Mouse (Mus musculus): ENCODE measurements around the gene Rhobtb3. TPM values are rescaled to one million over a fixed set of nuclear protein-coding genes. Genes with fewer than 3 reads are reported as not detected.
"Not testable (repeated sequence)": the region's sequence is repeated elsewhere in the genome, so short reads cannot be mapped to it uniquely, and the experiment has no call there.

The Rhobtb3 gene
- polyA plus RNA-seq, 1 experiment from 2014 or later, result 64.4 TPM

DNA sequence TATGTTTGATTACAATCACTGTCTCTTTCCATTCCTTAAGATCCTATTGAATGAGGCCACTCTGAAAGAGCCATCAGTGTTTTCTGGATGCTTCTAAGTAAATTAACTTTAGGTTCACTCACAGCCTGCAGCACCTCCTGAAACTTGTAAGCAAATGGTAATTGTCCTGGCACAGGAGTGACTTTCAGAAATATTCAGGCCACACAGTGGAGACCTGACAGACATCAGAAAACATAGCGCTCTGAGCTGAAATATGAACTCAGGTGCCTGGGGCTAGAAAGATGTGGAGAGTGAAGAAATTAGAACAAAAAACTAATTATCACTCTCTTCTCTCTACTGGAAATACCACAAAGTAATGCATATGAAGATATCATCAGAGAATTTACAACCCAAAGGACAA is 10.4 kb downstream of the Rhobtb3 start:
- no peak for DNase-seq (ENCODE audit: low spot score)
- Histone ChIP-seq H3K27me3 (ENCODE audit: control insufficient read depth, insufficient read depth, low read length) (no peaks in the 10 kb centered on the region), H3K4me2 (ENCODE audit: low read depth, low read length, severe bottlenecking) (no peak overlapping the region), H3K36me3 (ENCODE audit: control insufficient read depth, insufficient read depth, low read length) (peaks cover 9% of the 10 kb centered on the region; the same call in 1 of the 2 replicates), H3K9ac (ENCODE audit: low read length) (no peak overlapping the region), H3K4me3 (ENCODE audit: low read depth, low read length) (no peak overlapping the region), H3K4me1 (replicated peaks; ENCODE audit: control insufficient read depth, insufficient read depth, low read length) (no peaks in the 10 kb centered on the region; the same call in 1 of the 2 replicates), H3K27ac (ENCODE audit: low read depth, low read length) (no peak overlapping the region), H3K9me3 (ENCODE audit: control insufficient read depth, low read length) (no peaks in the 10 kb centered on the region)
- no peak for ATAC-seq (replicated peaks; ENCODE audit: low FRiP score)
- WGBS, result 78% methylated on average over 1 of the region's 1 CpGs

DNA sequence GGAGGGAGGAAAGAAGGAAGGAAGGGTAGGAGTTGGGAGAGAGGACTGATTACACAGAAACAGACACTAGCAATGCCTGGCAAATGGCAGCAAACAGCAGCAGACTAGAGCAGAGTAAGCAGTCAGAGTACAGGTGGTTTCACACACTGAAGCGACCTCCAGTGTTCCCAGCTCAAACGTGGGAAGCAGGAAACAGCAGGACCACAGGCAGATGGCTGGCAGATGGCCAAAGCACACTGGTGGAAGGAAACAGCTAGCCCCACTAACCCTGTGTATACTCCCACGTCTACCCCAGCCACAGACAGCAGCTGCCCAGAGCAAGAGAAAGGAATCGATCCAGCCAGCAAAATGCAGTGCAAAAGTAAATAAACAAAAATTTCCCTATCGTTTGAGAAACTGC is 12.7 kb downstream of the Rhobtb3 start:
- ATAC-seq (replicated peaks; ENCODE audit: low FRiP score) (peak; percentile 85), DNase-seq (ENCODE audit: low spot score) (peak; percentile 66)
- Histone ChIP-seq H3K9me3 (ENCODE audit: control insufficient read depth, low read length) (no peaks in the 10 kb centered on the region), H3K4me1 (replicated peaks; ENCODE audit: control insufficient read depth, insufficient read depth, low read length) (no peaks in the 10 kb centered on the region; the same call in 1 of the 2 replicates), H3K27me3 (ENCODE audit: control insufficient read depth, insufficient read depth, low read length) (no peaks in the 10 kb centered on the region), H3K4me2 (ENCODE audit: low read depth, low read length, severe bottlenecking) (no peak overlapping the region), H3K36me3 (ENCODE audit: control insufficient read depth, insufficient read depth, low read length) (no peaks in the 10 kb centered on the region), H3K27ac (ENCODE audit: low read depth, low read length) (no peak overlapping the region), H3K9ac (ENCODE audit: low read length) (peak overlapping the region; percentile 32; the same call in 1 of the 2 replicates), H3K4me3 (ENCODE audit: low read depth, low read length) (no peak overlapping the region)
- WGBS, result 55% methylated on average over 5 of the region's 5 CpGs

DNA sequence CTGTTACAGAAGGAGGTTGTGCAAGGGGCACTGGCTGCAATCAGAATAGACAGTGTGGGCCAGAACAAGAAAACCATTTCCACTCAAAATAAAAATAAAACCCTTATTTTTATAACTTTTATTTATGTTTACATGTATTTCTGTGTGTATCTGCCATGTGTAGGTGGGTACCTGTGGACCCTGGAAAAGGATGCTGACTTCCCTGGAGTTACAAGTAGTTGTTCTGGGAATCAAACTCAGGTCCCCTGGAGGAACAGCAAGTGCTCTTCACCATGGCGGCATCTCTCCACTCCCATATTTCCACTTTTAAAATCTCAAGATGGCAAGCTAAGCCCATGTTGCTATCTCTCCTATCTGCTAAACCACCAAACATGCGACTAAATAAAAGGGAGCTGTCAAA is 13.1 kb downstream of the Rhobtb3 start:
- no peak for ATAC-seq (replicated peaks; ENCODE audit: low FRiP score)
- H3K9me3 ChIP-seq (ENCODE audit: control insufficient read depth, low read length), result no peaks in the 10 kb centered on the region
- WGBS, result 82% methylated on average over 2 of the region's 2 CpGs
- H3K4me3 ChIP-seq (ENCODE audit: low read depth, low read length), result no peak overlapping the region
- no peak overlapping the region for H3K9ac ChIP-seq (ENCODE audit: low read length)
- no peaks in the 10 kb centered on the region; the same call in 1 of the 2 replicates for H3K4me1 ChIP-seq (replicated peaks; ENCODE audit: control insufficient read depth, insufficient read depth, low read length)
- H3K27ac ChIP-seq (ENCODE audit: low read depth, low read length), result no peak overlapping the region
- DNase-seq (ENCODE audit: low spot score), result no peak
- no peak overlapping the region for H3K4me2 ChIP-seq (ENCODE audit: low read depth, low read length, severe bottlenecking)
- H3K27me3 ChIP-seq (ENCODE audit: control insufficient read depth, insufficient read depth, low read length), result no peaks in the 10 kb centered on the region
- no peaks in the 10 kb centered on the region for H3K36me3 ChIP-seq (ENCODE audit: control insufficient read depth, insufficient read depth, low read length)

DNA sequence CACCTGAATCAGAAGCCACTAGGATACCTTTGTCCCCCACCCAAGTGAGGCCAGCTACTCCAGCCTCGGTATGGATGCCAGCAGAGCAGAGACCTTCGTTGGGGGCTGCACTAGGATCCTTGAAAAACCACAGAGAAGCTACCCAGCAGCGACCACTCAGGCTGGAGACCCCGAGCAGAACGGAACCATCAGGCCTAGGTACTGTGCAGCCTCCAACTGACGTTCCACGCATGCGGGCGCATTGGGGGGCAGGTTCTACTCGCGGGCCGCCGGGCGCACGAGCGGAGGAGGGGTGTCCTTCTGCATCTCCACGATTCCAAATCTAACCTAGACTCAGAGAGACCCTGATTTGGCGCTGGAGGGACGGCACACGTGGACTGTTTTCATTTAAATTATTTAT is 13.7 kb downstream of the Rhobtb3 start:
- no peak overlapping the region for H3K4me2 ChIP-seq (ENCODE audit: low read depth, low read length, severe bottlenecking)
- H3K36me3 ChIP-seq (ENCODE audit: control insufficient read depth, insufficient read depth, low read length), result no peaks in the 10 kb centered on the region
- H3K4me3 ChIP-seq (ENCODE audit: low read depth, low read length), result no peak overlapping the region
- no peak overlapping the region for H3K9ac ChIP-seq (ENCODE audit: low read length)
- H3K27me3 ChIP-seq (ENCODE audit: control insufficient read depth, insufficient read depth, low read length), result no peaks in the 10 kb centered on the region
- no peaks in the 10 kb centered on the region; the same call in 1 of the 2 replicates for H3K4me1 ChIP-seq (replicated peaks; ENCODE audit: control insufficient read depth, insufficient read depth, low read length)
- no peak overlapping the region for H3K27ac ChIP-seq (ENCODE audit: low read depth, low read length)
- whole genome bisulfite sequencing, result 91% methylated on average over 20 of the region's 20 CpGs
- no peak for DNase-seq (ENCODE audit: low spot score)
- no peak for ATAC-seq (replicated peaks; ENCODE audit: low FRiP score)
- no peaks in the 10 kb centered on the region for H3K9me3 ChIP-seq (ENCODE audit: control insufficient read depth, low read length)

DNA sequence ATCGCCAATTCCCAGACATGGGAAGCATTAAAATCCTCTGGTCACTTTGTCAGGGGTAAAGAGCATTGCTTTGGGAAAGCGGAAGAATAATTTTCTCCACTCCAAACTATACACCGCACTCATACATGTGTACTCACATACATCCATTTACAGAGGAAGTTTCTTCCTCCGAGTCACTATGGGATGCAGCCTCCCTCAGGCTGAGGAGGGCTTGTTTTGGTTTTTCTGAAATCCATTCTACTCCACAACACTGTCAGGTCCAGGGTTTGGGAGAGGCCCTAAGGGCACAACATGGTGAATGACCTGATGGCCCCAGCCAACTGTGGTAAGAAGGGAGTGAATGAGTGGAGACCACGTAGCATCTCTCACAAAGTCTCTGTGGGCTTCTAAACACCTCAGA is 14.7 kb downstream of the Rhobtb3 start:
- ATAC-seq (replicated peaks; ENCODE audit: low FRiP score), result not testable (repeated sequence)

DNA sequence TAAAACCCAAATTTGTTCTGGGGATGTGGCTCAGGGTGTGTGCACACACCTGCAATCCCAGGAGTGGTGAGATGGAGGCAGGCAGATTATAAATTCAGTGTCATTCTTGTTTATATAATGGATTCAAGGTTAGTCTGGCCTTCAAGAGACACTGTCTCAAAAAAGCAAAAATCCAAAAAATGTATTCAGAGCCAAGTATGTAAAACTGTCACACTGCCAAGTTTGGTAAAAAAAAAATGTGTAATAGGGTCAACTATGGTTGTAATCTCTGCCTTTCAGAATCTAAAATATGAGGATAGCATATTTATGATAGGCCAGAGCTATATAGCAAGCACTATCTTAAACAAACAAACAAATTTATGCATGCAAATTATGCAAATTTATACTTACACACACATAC is 15.8 kb downstream of the Rhobtb3 start:
- no peak overlapping the region for H3K4me2 ChIP-seq (ENCODE audit: low read depth, low read length, severe bottlenecking)
- no peak overlapping the region for H3K4me3 ChIP-seq (ENCODE audit: low read depth, low read length)
- H3K9me3 ChIP-seq (ENCODE audit: control insufficient read depth, low read length), result no peaks in the 10 kb centered on the region
- H3K9ac ChIP-seq (ENCODE audit: low read length), result no peak overlapping the region
- H3K27me3 ChIP-seq (ENCODE audit: control insufficient read depth, insufficient read depth, low read length), result no peaks in the 10 kb centered on the region
- DNase-seq (ENCODE audit: low spot score), result no peak
- no peak overlapping the region for H3K27ac ChIP-seq (ENCODE audit: low read depth, low read length)
- no peaks in the 10 kb centered on the region; the same call in 1 of the 2 replicates for H3K4me1 ChIP-seq (replicated peaks; ENCODE audit: control insufficient read depth, insufficient read depth, low read length)
- H3K36me3 ChIP-seq (ENCODE audit: control insufficient read depth, insufficient read depth, low read length), result no peaks in the 10 kb centered on the region
- ATAC-seq (replicated peaks; ENCODE audit: low FRiP score), result no peak

More for the DNA sequence above, 14.7 kb downstream of the Rhobtb3 start:
- H3K36me3 ChIP-seq (ENCODE audit: control insufficient read depth, insufficient read depth, low read length); H3K4me1 ChIP-seq (replicated peaks; ENCODE audit: control insufficient read depth, insufficient read depth, low read length); DNase-seq (ENCODE audit: low spot score); H3K4me3 ChIP-seq (ENCODE audit: low read depth, low read length); H3K27me3 ChIP-seq (ENCODE audit: control insufficient read depth, insufficient read depth, low read length); H3K9ac ChIP-seq (ENCODE audit: low read length); H3K27ac ChIP-seq (ENCODE audit: low read depth, low read length); H3K4me2 ChIP-seq (ENCODE audit: low read depth, low read length, severe bottlenecking); H3K9me3 ChIP-seq (ENCODE audit: control insufficient read depth, low read length): not testable (repeated sequence)
- WGBS, result 88% methylated on average over 5 of the region's 5 CpGs

DNA sequence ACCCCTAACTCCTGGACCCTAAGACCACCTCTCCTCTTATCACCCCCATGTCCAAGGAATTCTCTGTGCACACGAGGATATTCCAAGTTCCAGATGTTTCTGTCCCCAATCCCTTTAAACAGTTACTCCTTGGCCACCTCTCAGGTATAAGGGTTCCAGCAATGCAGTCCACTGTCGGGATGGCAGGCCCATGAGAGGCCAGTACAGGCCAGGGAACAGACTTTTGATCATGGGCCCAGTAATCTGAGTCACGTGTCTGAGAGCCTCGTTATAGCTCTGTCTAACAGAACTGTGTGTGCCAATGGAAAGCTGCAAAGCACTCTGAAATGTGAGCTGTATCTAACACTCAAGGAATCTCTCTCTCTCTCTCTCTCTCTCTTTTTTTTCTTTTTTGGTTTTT is 29.6 kb downstream of the Rhobtb3 start:
- no peak overlapping the region for H3K27ac ChIP-seq (ENCODE audit: low read depth, low read length)
- DNase-seq (ENCODE audit: low spot score) (no peak), ATAC-seq (replicated peaks; ENCODE audit: low FRiP score) (no peak)
- H3K27me3 ChIP-seq (ENCODE audit: control insufficient read depth, insufficient read depth, low read length), result no peaks in the 10 kb centered on the region
- H3K9me3 ChIP-seq (ENCODE audit: control insufficient read depth, low read length), result no peaks in the 10 kb centered on the region
- H3K9ac ChIP-seq (ENCODE audit: low read length), result no peak overlapping the region
- no peak overlapping the region for H3K4me3 ChIP-seq (ENCODE audit: low read depth, low read length)
- 73% methylated on average over 4 of the region's 4 CpGs for WGBS
- peaks cover 3% of the 10 kb centered on the region; the same call in 1 of the 2 replicates for H3K36me3 ChIP-seq (ENCODE audit: control insufficient read depth, insufficient read depth, low read length)
- no peaks in the 10 kb centered on the region for H3K4me1 ChIP-seq (replicated peaks; ENCODE audit: control insufficient read depth, insufficient read depth, low read length)
- H3K4me2 ChIP-seq (ENCODE audit: low read depth, low read length, severe bottlenecking), result no peak overlapping the region

DNA sequence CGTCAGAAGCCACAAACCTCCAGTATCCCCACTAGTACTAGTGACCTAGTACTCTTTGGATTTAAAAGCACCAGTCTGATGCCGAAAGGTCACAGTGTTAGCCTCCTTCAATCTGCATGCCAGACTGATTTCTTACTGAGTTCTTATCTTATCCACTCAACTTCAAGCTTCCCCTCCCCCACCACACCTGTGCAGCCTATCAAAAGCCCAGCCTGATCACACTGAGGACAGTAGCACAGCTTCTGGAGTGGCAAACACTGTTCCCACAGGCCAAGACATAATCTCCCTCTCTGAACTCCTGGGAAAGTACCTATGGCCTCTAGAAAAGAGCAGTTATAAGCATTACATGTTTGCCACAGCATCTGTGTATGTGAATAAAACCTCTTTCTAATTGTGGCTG is 35.5 kb downstream of the Rhobtb3 start:
- H3K4me3 ChIP-seq (ENCODE audit: low read depth, low read length), result no peak overlapping the region
- H3K4me2 ChIP-seq (ENCODE audit: low read depth, low read length, severe bottlenecking), result no peak overlapping the region
- H3K27me3 ChIP-seq (ENCODE audit: control insufficient read depth, insufficient read depth, low read length), result no peaks in the 10 kb centered on the region
- no peak overlapping the region for H3K27ac ChIP-seq (ENCODE audit: low read depth, low read length)
- no peaks in the 10 kb centered on the region for H3K9me3 ChIP-seq (ENCODE audit: control insufficient read depth, low read length)
- no peak overlapping the region for H3K9ac ChIP-seq (ENCODE audit: low read length)
- 75% methylated on average over 2 of the region's 2 CpGs for WGBS
- no peaks in the 10 kb centered on the region for H3K4me1 ChIP-seq (replicated peaks; ENCODE audit: control insufficient read depth, insufficient read depth, low read length)
- ATAC-seq (replicated peaks; ENCODE audit: low FRiP score) (no peak), DNase-seq (ENCODE audit: low spot score) (no peak)
- H3K36me3 ChIP-seq (ENCODE audit: control insufficient read depth, insufficient read depth, low read length), result no peaks in the 10 kb centered on the region

DNA sequence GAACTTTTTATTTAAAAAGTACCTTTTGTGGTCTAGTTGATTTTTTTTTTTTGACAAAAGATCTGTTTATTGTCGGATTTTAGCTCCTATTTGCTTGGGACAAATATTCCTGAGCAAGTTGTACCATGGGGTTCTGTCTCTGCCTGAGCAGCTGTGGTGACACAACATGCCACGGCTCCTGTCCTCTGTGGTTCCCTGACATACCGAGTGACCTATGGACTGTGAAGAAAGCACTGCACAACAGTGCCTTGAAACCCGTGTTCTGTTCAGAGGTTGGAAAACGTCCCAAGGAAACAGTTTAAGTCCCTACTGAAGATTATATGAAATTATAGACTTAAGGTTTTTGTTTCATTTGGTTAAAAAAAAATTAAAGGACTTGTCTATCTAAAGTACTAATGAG is 36.6 kb downstream of the Rhobtb3 start:
- Histone ChIP-seq H3K36me3 (ENCODE audit: control insufficient read depth, insufficient read depth, low read length) (no peaks in the 10 kb centered on the region; the same call in 1 of the 2 replicates), H3K4me3 (ENCODE audit: low read depth, low read length) (no peak overlapping the region), H3K9me3 (ENCODE audit: control insufficient read depth, low read length) (no peaks in the 10 kb centered on the region), H3K9ac (ENCODE audit: low read length) (no peak overlapping the region), H3K27me3 (ENCODE audit: control insufficient read depth, insufficient read depth, low read length) (no peaks in the 10 kb centered on the region), H3K4me1 (replicated peaks; ENCODE audit: control insufficient read depth, insufficient read depth, low read length) (no peaks in the 10 kb centered on the region), H3K27ac (ENCODE audit: low read depth, low read length) (no peak overlapping the region), H3K4me2 (ENCODE audit: low read depth, low read length, severe bottlenecking) (no peak overlapping the region)
- DNase-seq (ENCODE audit: low spot score), result no peak
- 87% methylated on average over 5 of the region's 5 CpGs for WGBS
- no peak for ATAC-seq (replicated peaks; ENCODE audit: low FRiP score)

Data from forebrain, embryonic 11.5 days (tissue).